Comparison of ENCODE assay signal across 25 mouse cellular contexts in genomic region chr8:92616341-92617115, GRCm38 (mm10). TPM values are rescaled to one million over a fixed set of nuclear protein-coding genes. Genes with fewer than 3 reads are reported as not detected.
DNase-seq lines count a peak whose midpoint lies in the region; ATAC-seq and TF ChIP-seq lines count a peak whose summit lies in the region.
"Had no signal": no experiment of that assay in that cellular context is flagged by ENCODE, and none has a peak within 500 bp of the region (broad histone marks: within the 10 kb centered on the region; RNA-seq: fewer than 3 reads in every experiment).

No protein-coding gene starts in this region.

- H3K4me1 ChIP-seq in forebrain, embryonic 11.5 days (replicated peaks; ENCODE audit: control insufficient read depth, insufficient read depth, low read length), result no peaks in the 10 kb centered on the region
- no peaks in the 10 kb centered on the region for H3K4me1 ChIP-seq in forebrain, postnatal 0 days (ENCODE audit: insufficient read depth)
- no peaks in the 10 kb centered on the region for H3K4me1 ChIP-seq in lung, embryonic 16.5 days (replicated peaks; ENCODE audit: control insufficient read depth, insufficient read depth, low read length)
- no peaks in the 10 kb centered on the region; the same call in 1 of the 2 replicates for H3K4me1 ChIP-seq in lung, adult 2 months (ENCODE audit: control insufficient read depth, insufficient read depth, low read length)
- no peaks in the 10 kb centered on the region for H3K4me1 ChIP-seq in embryonic facial prominence, embryonic 11.5 days (ENCODE audit: control insufficient read depth, insufficient read depth, low read length)
- H3K4me1 ChIP-seq in embryonic facial prominence, embryonic 14.5 days (ENCODE audit: control insufficient read depth, insufficient read depth, low read length), result peaks cover 13% of the 10 kb centered on the region; the same call in 1 of the 2 replicates
- H3K4me1 ChIP-seq: forebrain, embryonic 13.5 days; heart, embryonic 13.5 days had no signal

- H3K27me3 ChIP-seq in forebrain, embryonic 11.5 days (ENCODE audit: control insufficient read depth, insufficient read depth, low read length), result no peaks in the 10 kb centered on the region
- H3K27me3 ChIP-seq in forebrain, postnatal 0 days (ENCODE audit: insufficient read depth, low read length), result no peaks in the 10 kb centered on the region
- H3K27me3 ChIP-seq in lung, embryonic 16.5 days (ENCODE audit: control insufficient read depth, insufficient read depth, low read depth, low read length), result no peaks in the 10 kb centered on the region
- no peaks in the 10 kb centered on the region for H3K27me3 ChIP-seq in embryonic facial prominence, embryonic 11.5 days (ENCODE audit: control insufficient read depth, insufficient read depth, low read length)
- H3K27me3 ChIP-seq in embryonic facial prominence, embryonic 14.5 days (replicated peaks; ENCODE audit: control insufficient read depth, insufficient read depth, low read length), result peaks cover 3% of the 10 kb centered on the region
- H3K27me3 ChIP-seq: forebrain, embryonic 13.5 days had no signal

- ATAC-seq in forebrain, embryonic 11.5 days (replicated peaks; ENCODE audit: low FRiP score), result no peak
- no peak for ATAC-seq in forebrain, postnatal 0 days
- ATAC-seq in lung, embryonic 16.5 days (ENCODE audit: low read depth), result peak; percentile 65
- ATAC-seq in embryonic facial prominence, embryonic 11.5 days (replicated peaks; ENCODE audit: insufficient number of reproducible peaks, low FRiP score, low TSS enrichment, low read depth), result peak; percentile 50; the same call in 1 of the 2 replicates
- ATAC-seq in embryonic facial prominence, embryonic 14.5 days (ENCODE audit: low read depth), result no peak
- ATAC-seq: forebrain, embryonic 13.5 days; hindbrain, embryonic 16.5 days had no signal

- H3K9ac ChIP-seq in forebrain, embryonic 11.5 days (ENCODE audit: low read length), result no peak overlapping the region
- no peak overlapping the region for H3K9ac ChIP-seq in forebrain, postnatal 0 days
- no peak overlapping the region for H3K9ac ChIP-seq in lung, embryonic 16.5 days (ENCODE audit: low read length)
- no peak overlapping the region for H3K9ac ChIP-seq in embryonic facial prominence, embryonic 11.5 days (replicated peaks; ENCODE audit: low read length)
- H3K9ac ChIP-seq in embryonic facial prominence, embryonic 14.5 days (ENCODE audit: low read depth, low read length), result no peak overlapping the region
- H3K9ac ChIP-seq: embryonic facial prominence, embryonic 15.5 days; forebrain, embryonic 13.5 days; heart, embryonic 13.5 days; hindbrain, embryonic 12.5 days had no signal

- no peak for TF ChIP-seq CTCF in forebrain, postnatal 0 days (IDR thresholded peaks at IDR 0.05; ENCODE audit: low read depth)
- no peak for TF ChIP-seq CTCF in lung, adult 2 months (IDR thresholded peaks at IDR 0.05; ENCODE audit: insufficient read depth, low read length)

- no peak overlapping the region for H3K4me2 ChIP-seq in forebrain, embryonic 11.5 days (ENCODE audit: low read depth, low read length, severe bottlenecking)
- H3K4me2 ChIP-seq in forebrain, postnatal 0 days (ENCODE audit: low read depth), result no peak overlapping the region
- no peak overlapping the region for H3K4me2 ChIP-seq in lung, embryonic 16.5 days (ENCODE audit: low read depth, low read length)
- no peak overlapping the region for H3K4me2 ChIP-seq in embryonic facial prominence, embryonic 11.5 days (ENCODE audit: low read depth, low read length)
- H3K4me2 ChIP-seq in embryonic facial prominence, embryonic 14.5 days (ENCODE audit: low read depth, low read length), result no peak overlapping the region
- H3K4me2 ChIP-seq: embryonic facial prominence, embryonic 15.5 days; forebrain, embryonic 13.5 days; heart, embryonic 13.5 days; hindbrain, embryonic 12.5 days had no signal

- no peak for TF ChIP-seq POLR2A in lung, adult 2 months (IDR thresholded peaks at IDR 0.05; ENCODE audit: borderline replicate concordance, extremely low read depth, low read depth, low read length)

- no peak overlapping the region for H3K27ac ChIP-seq in forebrain, embryonic 11.5 days (ENCODE audit: low read depth, low read length)
- no peak overlapping the region for H3K27ac ChIP-seq in forebrain, postnatal 0 days (ENCODE audit: low read depth, low read length)
- H3K27ac ChIP-seq in lung, embryonic 16.5 days (ENCODE audit: low read length), result no peak overlapping the region
- H3K27ac ChIP-seq in embryonic facial prominence, embryonic 11.5 days (replicated peaks; ENCODE audit: low read depth, low read length), result no peak overlapping the region
- no peak overlapping the region for H3K27ac ChIP-seq in embryonic facial prominence, embryonic 14.5 days (replicated peaks; ENCODE audit: low read depth, low read length)
- H3K27ac ChIP-seq: embryonic facial prominence, embryonic 15.5 days; forebrain, embryonic 13.5 days; heart, embryonic 13.5 days; hindbrain, embryonic 12.5 days had no signal

- no peak overlapping the region for H3K4me3 ChIP-seq in forebrain, embryonic 11.5 days (ENCODE audit: low read depth, low read length)
- H3K4me3 ChIP-seq in forebrain, postnatal 0 days (ENCODE audit: low read depth, low read length), result no peak overlapping the region
- no peak overlapping the region for H3K4me3 ChIP-seq in lung, embryonic 16.5 days (ENCODE audit: low read length)
- H3K4me3 ChIP-seq in lung, adult 2 months (replicated peaks; ENCODE audit: extremely low read depth, low read depth, low read length), result no peak overlapping the region
- no peak overlapping the region for H3K4me3 ChIP-seq in embryonic facial prominence, embryonic 11.5 days (ENCODE audit: low read depth, low read length)
- no peak overlapping the region for H3K4me3 ChIP-seq in embryonic facial prominence, embryonic 14.5 days (ENCODE audit: low read depth, low read length)
- H3K4me3 ChIP-seq: embryonic facial prominence, embryonic 15.5 days; erythroblast, embryonic 14.5 days; forebrain, embryonic 13.5 days; heart, embryonic 13.5 days; hindbrain, embryonic 12.5 days had no signal

- H3K9me3 ChIP-seq in forebrain, embryonic 11.5 days (ENCODE audit: control insufficient read depth, low read length), result no peaks in the 10 kb centered on the region
- no peaks in the 10 kb centered on the region for H3K9me3 ChIP-seq in forebrain, postnatal 0 days (ENCODE audit: low read length)
- H3K9me3 ChIP-seq in lung, embryonic 16.5 days (ENCODE audit: control insufficient read depth, low read length), result no peaks in the 10 kb centered on the region
- no peaks in the 10 kb centered on the region for H3K9me3 ChIP-seq in embryonic facial prominence, embryonic 11.5 days (replicated peaks; ENCODE audit: control insufficient read depth, low read length)
- no peaks in the 10 kb centered on the region for H3K9me3 ChIP-seq in embryonic facial prominence, embryonic 14.5 days (ENCODE audit: control insufficient read depth, low read length)
- H3K9me3 ChIP-seq: embryonic facial prominence, embryonic 15.5 days; forebrain, embryonic 13.5 days; heart, embryonic 13.5 days; hindbrain, embryonic 12.5 days had no signal

- DNase-seq in forebrain, embryonic 11.5 days (ENCODE audit: low spot score), result peak; percentile 28
- DNase-seq in forebrain, postnatal 0 days, result no peak
- DNase-seq in lung, adult 2 months, result no peak
- peak; percentile 76 for DNase-seq in embryonic facial prominence, embryonic 11.5 days (ENCODE audit: low spot score)
- peak; percentile 5 for DNase-seq in embryonic facial prominence, embryonic 14.5 days (ENCODE audit: low spot score)
- no peak for DNase-seq in adrenal gland, postnatal 10 days
- DNase-seq in c-Kit-positive CD71-positive TER-119-positive erythroid progenitor cells, embryonic 14.5 days (ENCODE audit: low spot score), result no peak
- DNase-seq: adrenal gland, adult 2 months; adrenal gland, postnatal 36 days; cerebellum, adult 11 months; cerebellum, adult 9-10 months; cerebellum, postnatal 36 days; gastrocnemius, postnatal 10 days; heart, postnatal 36 days; kidney, adult 11 months had no signal

- WGBS in forebrain, embryonic 11.5 days, result 70% methylated on average over 10 of the region's 10 CpGs
- 61% methylated on average over 10 of the region's 10 CpGs for WGBS in forebrain, postnatal 0 days
- 43% methylated on average over 10 of the region's 10 CpGs for WGBS in lung, embryonic 16.5 days
- WGBS in lung, adult 2 months, result 44% methylated on average over 10 of the region's 10 CpGs
- WGBS in embryonic facial prominence, embryonic 11.5 days, result 45% methylated on average over 10 of the region's 10 CpGs
- WGBS in embryonic facial prominence, embryonic 14.5 days, result 40% methylated on average over 10 of the region's 10 CpGs

- no peaks in the 10 kb centered on the region for H3K36me3 ChIP-seq in forebrain, embryonic 11.5 days (ENCODE audit: control insufficient read depth, insufficient read depth, low read length)
- no peaks in the 10 kb centered on the region for H3K36me3 ChIP-seq in forebrain, postnatal 0 days (ENCODE audit: insufficient read depth)
- no peaks in the 10 kb centered on the region for H3K36me3 ChIP-seq in lung, embryonic 16.5 days (ENCODE audit: control insufficient read depth, insufficient read depth, low read length)
- H3K36me3 ChIP-seq in embryonic facial prominence, embryonic 11.5 days (replicated peaks; ENCODE audit: control insufficient read depth, insufficient read depth, low read depth, low read length), result no peaks in the 10 kb centered on the region
- no peaks in the 10 kb centered on the region for H3K36me3 ChIP-seq in embryonic facial prominence, embryonic 14.5 days (ENCODE audit: control insufficient read depth, insufficient read depth, low read length)
- H3K36me3 ChIP-seq: embryonic facial prominence, embryonic 15.5 days; heart, embryonic 13.5 days; hindbrain, embryonic 12.5 days had no signal

RNA-seq across cellular contexts. Expression of gene Irx6, which starts 57.6 kb away (rescaled TPM):
- polyA plus RNA-seq in forebrain, embryonic 11.5 days (2014; fragmentation: Nextera tagmentation; extraction: Ambion mirVana), result 0.15 and 0.36 TPM in 2 replicates
- 0.46 and 1.4 TPM in 2 replicates for total RNA-seq in forebrain, postnatal 0 days (2014; rRNA removed)
- polyA plus RNA-seq in forebrain, postnatal 0 days (2015; fragmentation: Nextera tagmentation; extraction: Ambion mirVana), result 0.11 and 0.68 TPM in 2 replicates
- 0.10 and 0.16 TPM in 2 replicates for polyA plus RNA-seq in lung, embryonic 16.5 days (2015; fragmentation: Nextera tagmentation; extraction: Ambion mirVana)
- not detected in 2 replicates for polyA plus RNA-seq in lung, adult 2 months (2012; rRNA removed)
- polyA plus RNA-seq in embryonic facial prominence, embryonic 11.5 days (2014; fragmentation: Nextera tagmentation; extraction: Ambion mirVana), result 0.72 and 0.84 TPM in 2 replicates
- polyA plus RNA-seq in embryonic facial prominence, embryonic 14.5 days (2014; fragmentation: Nextera tagmentation; extraction: Ambion mirVana), result 0.37 and 0.40 TPM in 2 replicates
- not detected for total RNA-seq in adrenal gland, postnatal 10 days (2021)
- total RNA-seq: adrenal gland, adult 2 months; adrenal gland, postnatal 36 days; ES-E14; heart, postnatal 36 days had no signal
- polyA plus RNA-seq: adrenal gland, adult 2 months; erythroblast, embryonic 14.5 days; gonadal fat pad, adult 2 months; intestine, embryonic 14.5 days had no signal

Comparison
In these comparisons a context has a peak if more than half of its experiments do, and no peak if none do; other contexts are left out.
1. ATAC-seq: peak in lung, embryonic 16.5 days (single experiment) and embryonic facial prominence, embryonic 11.5 days (single experiment); none in forebrain, embryonic 11.5 days (single experiment), forebrain, postnatal 0 days (single experiment) and embryonic facial prominence, embryonic 14.5 days (single experiment).
2. DNase-seq: peak in forebrain, embryonic 11.5 days (single experiment), embryonic facial prominence, embryonic 11.5 days (single experiment) and embryonic facial prominence, embryonic 14.5 days (single experiment); none in forebrain, postnatal 0 days (single experiment), lung, adult 2 months (single experiment), adrenal gland, postnatal 10 days (single experiment) and c-Kit-positive CD71-positive TER-119-positive erythroid progenitor cells, embryonic 14.5 days (single experiment).